Mouse (Mus musculus) C2C12 (cell line): ENCODE measurements at regions not wholly inside any gene's neighbourhood (a gene's known extent, or its start where the extent isn't known, plus 50 kb on each side); places are given as distances from the start of the nearest gene placed in this dataset.

Source experiments
- CEBPB ChIP-seq: IDR thresholded peaks from one replicate; pipeline ENCODE4 v1.6.1; 2011; ENCODE audit warnings: low read depth, mild to moderate bottlenecking, control low read depth, moderate library complexity
- CTCF ChIP-seq: IDR thresholded peaks from one replicate; pipeline ENCODE4 v1.5.1; 2011; ENCODE audit not compliant: control insufficient read depth, insufficient read depth, insufficient read length
- MAX ChIP-seq: IDR thresholded peaks from one replicate; pipeline ENCODE4 v1.6.1; 2011; ENCODE audit warnings: mild to moderate bottlenecking, control low read depth
- MYOG ChIP-seq: IDR thresholded peaks from one replicate; pipeline ENCODE4 v1.6.1; 2011; ENCODE audit not compliant: control insufficient read depth, insufficient read length; ENCODE audit errors: extremely low read depth
- USF1 ChIP-seq: IDR thresholded peaks from one replicate; pipeline ENCODE4 v1.6.1; 2011; ENCODE audit warnings: low read depth, mild to moderate bottlenecking, control low read depth, moderate library complexity

GRCm38 (mm10) chr16:30193294-30194261, 73.7 kb downstream of the Cpn2 start:
- no peak for TF ChIP-seq CTCF
- no peak for TF ChIP-seq CEBPB
- TF ChIP-seq USF1, result no peak
- no peak for TF ChIP-seq MAX
- no peak for TF ChIP-seq MYOG
